Mouse (Mus musculus) liver, embryonic 14.5 days (tissue): ENCODE data around the gene Cyp4f37. TPM values are rescaled to one million over a fixed set of nuclear protein-coding genes. Genes with fewer than 3 reads are reported as not detected.
"Not testable (repeated sequence)": the region's sequence is repeated elsewhere in the genome, so short reads cannot be mapped to it uniquely, and the experiment has no call there.

Experiments used
- ATAC-seq: fragments of 200-750 bp; cut with Nextera tagmentation; 2 replicates; pipeline ENCODE4 v1.8.0; 2017; ENCODE audit warnings: moderate number of reproducible peaks, mild to moderate bottlenecking, moderate library complexity; ENCODE audit not compliant: insufficient read depth
- DNase-seq, 3 experiments: peaks; one replicate each; pipeline ENCODE4 v3.0.0-alpha.2; 2012 to 2013; ENCODE audit warnings: low read depth in 3 of 3, low spot score in 3 of 3
- H3K27ac ChIP-seq: fragments of 300-500 bp; sonication (generic); 2 replicates; pipeline ENCODE4 v1.5.1; 2014; ENCODE audit warnings: moderate library complexity, mild to moderate bottlenecking, control low read depth, inconsistent platforms
- H3K27me3 ChIP-seq: fragments of 300-500 bp; sonication (generic); 2 replicates; pipeline ENCODE4 v1.6.1; 2014; ENCODE audit warnings: mild to moderate bottlenecking, low read length, moderate library complexity; ENCODE audit not compliant: control insufficient read depth, insufficient read depth
- H3K36me3 ChIP-seq: fragments of 300-500 bp; sonication (generic); replicated peaks from 2 replicates; pipeline ENCODE4 v1.6.1; 2014; ENCODE audit warnings: low read depth; ENCODE audit not compliant: control insufficient read depth, insufficient read depth
- H3K4me1 ChIP-seq, 2 experiments: fragments of 200-500 bp in 1 of 2; fragments of 300-500 bp in 1 of 2; sonication (generic) in 1 of 2; replicated peaks; 2 replicates each; pipeline ENCODE4 v1.6.1; 2012 to 2014; ENCODE audit warnings: antibody characterized with exemption in 1 of 2, inconsistent platforms in 1 of 2, low read length in 1 of 2; ENCODE audit not compliant: control insufficient read depth in 2 of 2, insufficient read depth in 2 of 2
- H3K4me2 ChIP-seq: fragments of 300-500 bp; sonication (generic); 2 replicates; pipeline ENCODE4 v1.6.1; 2014; ENCODE audit warnings: low read depth, mild to moderate bottlenecking, control low read depth, moderate library complexity
- H3K4me3 ChIP-seq, 2 experiments: fragments of 200-500 bp in 1 of 2; fragments of 300-500 bp in 1 of 2; sonication (generic) in 1 of 2; 2 replicates each; pipeline ENCODE4 v1.5.1; 2012 to 2014; ENCODE audit warnings: low read depth in 2 of 2, low read length in 2 of 2, mild to moderate bottlenecking in 2 of 2, control low read depth in 1 of 2, inconsistent platforms in 1 of 2, moderate library complexity in 1 of 2; ENCODE audit not compliant: insufficient read depth in 1 of 2
- H3K9ac ChIP-seq: fragments of 300-500 bp; sonication (generic); replicated peaks from 2 replicates; pipeline ENCODE4 v1.6.1; 2014; ENCODE audit warnings: mild to moderate bottlenecking, control low read depth, moderate library complexity
- H3K9me3 ChIP-seq: fragments of 300-500 bp; sonication (generic); 2 replicates; pipeline ENCODE4 v1.6.1; 2016; ENCODE audit warnings: low read length, mixed read lengths; ENCODE audit not compliant: control insufficient read depth
- CTCF ChIP-seq: IDR thresholded peaks from 2 replicates; pipeline ENCODE4 v1.5.1; 2016; ENCODE audit warnings: antibody characterized with exemption, low read depth, control low read depth
- EP300 ChIP-seq: IDR thresholded peaks from 2 replicates; pipeline ENCODE4 v1.6.1; 2016; ENCODE audit warnings: antibody characterized with exemption, low read depth
- WGBS: fragments of 180-500 bp; shearing (Covaris S2); extraction: QIAGEN DNeasy Blood & Tissue Kit; methylation state at CpG from one replicate; pipeline ENCODE4 v1.1.7; 2014; ENCODE audit not compliant: insufficient replicate concordance; 5-methylcytosine and 5-hydroxymethylcytosine counted together
- polyA plus RNA-seq, 2 experiments: library from polyadenylated mRNA; depleted of rRNA in 1 of 2; stranded (reverse) in 1 of 2; unstranded in 1 of 2; fragments of >200 nt; fragmentation: Nextera tagmentation in 1 of 2; extraction: Ambion mirVana in 1 of 2; gene quantifications; 2 replicates each; pipeline versions ENCODE4 v1.2.1 to v1.2.3; 2012 to 2014

Gene Cyp4f37
- polyA plus RNA-seq (2012; rRNA removed) (not detected in 2 replicates), polyA plus RNA-seq (2014; fragmentation: Nextera tagmentation; extraction: Ambion mirVana) (not detected in 2 replicates)

DNA sequence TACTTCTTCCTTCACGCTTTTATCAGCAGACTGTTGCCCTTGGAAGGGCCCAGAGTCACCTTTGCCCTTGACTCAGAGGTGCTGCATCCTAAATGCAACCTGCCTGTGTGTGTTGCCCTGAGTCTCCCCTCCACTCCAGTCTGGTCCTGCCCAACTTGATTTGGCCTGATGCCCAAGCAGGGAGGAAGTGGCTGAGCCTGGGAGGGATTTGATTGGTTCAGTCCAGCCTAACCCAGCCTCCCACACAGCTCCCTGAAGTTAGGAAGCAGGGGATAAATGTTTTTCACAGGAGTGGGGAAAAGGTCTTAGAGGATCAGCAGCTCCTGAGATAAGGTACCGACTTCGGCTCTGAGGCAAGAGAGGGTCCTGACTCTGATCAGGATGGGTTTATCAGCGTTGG lies at the start of gene Cyp4f37:
Cyp4f37 (plus strand) TSS at position 292 of the 400 bp plus-strand sequence.
- H3K27me3 ChIP-seq, H3K9me3 ChIP-seq, H3K9ac ChIP-seq, H3K4me2 ChIP-seq, ATAC-seq, H3K36me3 ChIP-seq, H3K27ac ChIP-seq, H3K4me1 ChIP-seq, DNase-seq, H3K4me3 ChIP-seq: not testable (repeated sequence)
- 56% methylated on average over 4 of the region's 4 CpGs for WGBS

DNA sequence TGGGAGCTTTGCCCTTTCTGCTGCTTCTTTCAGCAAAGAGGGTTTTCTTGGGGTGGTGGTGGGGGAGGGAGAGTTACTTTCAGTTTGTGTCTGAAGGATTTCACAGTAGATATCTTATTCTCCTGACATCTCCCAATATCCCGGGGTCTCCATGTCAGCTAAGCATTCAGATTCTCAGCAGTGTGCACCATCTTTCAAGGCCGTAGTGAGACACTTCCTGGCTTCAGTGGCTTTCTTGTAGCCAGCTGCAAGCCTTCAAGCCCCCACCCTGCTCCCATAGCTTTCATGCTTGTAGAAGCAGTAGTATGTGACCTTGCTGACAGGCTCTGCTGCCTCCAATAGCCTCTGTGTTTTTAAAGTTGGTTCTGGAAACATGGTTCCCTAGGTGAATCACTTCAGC lies 47.8 kb upstream of the Cyp4f37 start:
- not testable (repeated sequence) for DNase-seq, H3K27me3 ChIP-seq, H3K9me3 ChIP-seq, H3K27ac ChIP-seq, H3K4me1 ChIP-seq, H3K9ac ChIP-seq, ATAC-seq, H3K4me2 ChIP-seq, H3K4me3 ChIP-seq, H3K36me3 ChIP-seq
- 52% methylated on average over 2 of the region's 2 CpGs for WGBS

DNA sequence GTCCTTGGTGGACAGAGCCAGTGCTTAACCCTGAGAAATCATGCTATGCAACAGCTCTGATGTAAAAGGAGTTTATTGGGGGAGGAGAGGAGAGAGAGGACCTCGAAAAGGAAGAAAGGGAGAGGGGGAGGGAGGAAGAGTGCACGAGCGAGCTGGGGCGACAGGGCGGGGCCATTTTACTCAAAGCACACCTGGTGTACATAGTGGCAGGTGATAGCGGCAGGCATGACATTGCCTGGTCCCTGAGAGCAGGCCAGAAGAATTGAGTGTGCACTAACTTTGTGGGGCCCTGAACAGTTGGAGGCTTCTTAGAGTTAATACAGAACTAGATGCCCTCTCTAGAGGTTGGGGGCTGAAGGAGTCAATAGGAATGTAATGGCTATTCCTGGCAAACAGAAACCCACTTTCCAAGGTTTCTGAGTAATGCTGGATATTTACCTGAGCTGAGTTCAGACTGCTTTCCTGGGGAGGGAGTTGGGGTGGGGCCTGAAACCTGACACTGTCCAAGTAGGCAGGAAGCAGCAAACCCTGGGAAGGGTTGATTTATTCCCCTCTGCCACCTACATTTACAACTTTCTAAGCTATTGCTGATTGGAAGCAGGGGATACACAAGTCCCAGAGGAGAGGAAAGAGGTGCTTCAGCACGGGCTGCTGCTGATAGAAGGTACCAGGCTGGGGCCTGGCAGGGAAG lies 43.5 kb upstream of the Cyp4f37 start:
- DNase-seq (no peak), ATAC-seq (no peak)
- H3K36me3 ChIP-seq = no peaks in the 10 kb centered on the region
- no peak overlapping the region for H3K27ac ChIP-seq
- no peak for TF ChIP-seq EP300
- no peak for TF ChIP-seq CTCF
- H3K4me2 ChIP-seq = no peak overlapping the region
- no peak overlapping the region for H3K9ac ChIP-seq
- H3K27me3 ChIP-seq = no peaks in the 10 kb centered on the region
- H3K4me3 ChIP-seq = no peak overlapping the region
- no peaks in the 10 kb centered on the region for H3K4me1 ChIP-seq
- 42% methylated on average over 7 of the region's 7 CpGs for WGBS
- H3K9me3 ChIP-seq = no peaks in the 10 kb centered on the region

DNA sequence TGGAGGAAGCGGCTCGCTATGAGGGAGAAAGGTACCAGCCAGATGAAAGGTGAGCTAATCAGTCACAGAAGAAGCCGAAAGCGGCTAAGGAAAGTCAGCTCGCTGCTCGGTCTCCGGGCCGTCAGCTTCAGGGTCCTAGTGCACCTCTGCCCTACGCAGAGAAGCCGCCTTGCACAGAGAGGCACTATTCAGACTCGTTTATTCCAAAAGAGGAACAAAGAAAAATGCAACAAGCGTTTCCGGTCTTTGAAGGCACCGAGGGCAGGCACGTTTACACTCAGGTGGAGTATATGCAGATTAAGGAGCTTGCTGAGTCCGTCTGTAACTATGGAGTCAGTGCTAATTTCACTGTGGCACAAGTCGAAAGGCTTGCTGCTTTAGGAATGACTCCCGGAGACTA lies 24.6 kb upstream of the Cyp4f37 start:
- no peak overlapping the region for H3K4me3 ChIP-seq

DNA sequence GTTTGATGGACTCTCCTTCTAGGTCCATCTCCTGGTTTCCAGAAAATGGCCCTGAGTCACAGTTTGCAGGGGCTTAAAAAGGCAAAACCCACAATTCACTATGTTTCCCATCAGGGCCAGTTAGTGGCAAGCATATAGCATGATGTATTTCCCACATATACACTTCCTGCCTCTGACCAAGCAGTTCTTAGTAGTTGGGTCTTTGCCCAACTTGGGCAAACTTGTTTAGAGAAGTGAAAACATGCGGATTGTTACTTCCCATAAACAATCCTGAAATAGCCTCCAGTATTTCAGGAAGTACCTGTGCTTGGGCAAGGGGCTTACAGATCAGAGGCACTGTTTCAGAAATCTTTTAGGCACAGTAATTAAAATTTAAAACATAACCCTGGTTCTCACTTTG lies 13.1 kb upstream of the Cyp4f37 start:
- H3K27me3 ChIP-seq = no peaks in the 10 kb centered on the region
- no peaks in the 10 kb centered on the region for H3K9me3 ChIP-seq
- no peak overlapping the region for H3K4me2 ChIP-seq
- WGBS = 19% methylated on average over 1 of the region's 1 CpGs
- H3K36me3 ChIP-seq = no peaks in the 10 kb centered on the region
- DNase-seq = no peak
- H3K27ac ChIP-seq = no peak overlapping the region
- H3K4me1 ChIP-seq = no peaks in the 10 kb centered on the region
- no peak overlapping the region for H3K9ac ChIP-seq
- no peak for ATAC-seq
- TF ChIP-seq EP300 = no peak
- no peak for TF ChIP-seq CTCF
- no peak overlapping the region for H3K4me3 ChIP-seq

More for the DNA sequence above, 24.6 kb upstream of the Cyp4f37 start:
- no peaks in the 10 kb centered on the region for H3K36me3 ChIP-seq
- no peaks in the 10 kb centered on the region for H3K4me1 ChIP-seq
- H3K9ac ChIP-seq = no peak overlapping the region
- no peaks in the 10 kb centered on the region for H3K27me3 ChIP-seq
- no peaks in the 10 kb centered on the region; the same call in 1 of the 2 replicates for H3K9me3 ChIP-seq
- no peak for ATAC-seq
- no peak for TF ChIP-seq CTCF
- no peak for TF ChIP-seq EP300
- H3K27ac ChIP-seq = no peak overlapping the region
- 72% methylated on average over 18 of the region's 18 CpGs for WGBS
- no peak overlapping the region for H3K4me2 ChIP-seq
- no peak for DNase-seq

DNA sequence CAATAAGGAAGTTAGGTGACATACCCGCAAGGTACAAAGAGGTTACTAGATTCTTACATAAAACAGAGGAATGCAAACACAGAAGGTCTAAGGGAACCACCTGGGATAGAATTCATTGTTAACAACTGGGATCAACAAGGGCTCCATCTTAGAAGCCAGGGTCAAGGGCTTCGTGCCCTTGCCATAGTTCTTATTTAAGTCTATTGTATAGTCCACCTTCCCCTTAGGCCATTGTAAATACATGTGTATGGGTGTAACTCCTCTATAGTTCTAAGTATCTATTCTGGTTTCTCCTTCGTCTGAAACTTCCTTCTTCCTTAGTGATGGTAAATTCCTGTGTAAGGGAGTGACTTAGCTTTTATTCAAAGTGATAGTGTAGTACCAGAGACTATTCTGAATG lies 10.9 kb upstream of the Cyp4f37 start:
- not testable (repeated sequence) for ATAC-seq, H3K4me1 ChIP-seq
- 52% methylated on average over 3 of the region's 3 CpGs for WGBS

More for the DNA sequence above, 10.9 kb upstream of the Cyp4f37 start:
- H3K4me3 ChIP-seq, H3K9ac ChIP-seq, DNase-seq, H3K27me3 ChIP-seq, H3K4me2 ChIP-seq, H3K36me3 ChIP-seq, H3K27ac ChIP-seq, H3K9me3 ChIP-seq: not testable (repeated sequence)
